Mouse (Mus musculus) C2C12 (cell line): ENCODE data around the gene Anxa3.

Experiments
- CTCF ChIP-seq: IDR thresholded peaks from one replicate; pipeline ENCODE4 v1.5.1; 2011; ENCODE audit not compliant: control insufficient read depth, insufficient read depth, insufficient read length
- MYOD1 ChIP-seq: IDR thresholded peaks from one replicate; pipeline ENCODE4 v1.6.1; 2011; ENCODE audit warnings: low read depth; ENCODE audit not compliant: control insufficient read depth, insufficient read length
- USF1 ChIP-seq: IDR thresholded peaks from one replicate; pipeline ENCODE4 v1.6.1; 2011; ENCODE audit warnings: low read depth, mild to moderate bottlenecking, control low read depth, moderate library complexity

DNA sequence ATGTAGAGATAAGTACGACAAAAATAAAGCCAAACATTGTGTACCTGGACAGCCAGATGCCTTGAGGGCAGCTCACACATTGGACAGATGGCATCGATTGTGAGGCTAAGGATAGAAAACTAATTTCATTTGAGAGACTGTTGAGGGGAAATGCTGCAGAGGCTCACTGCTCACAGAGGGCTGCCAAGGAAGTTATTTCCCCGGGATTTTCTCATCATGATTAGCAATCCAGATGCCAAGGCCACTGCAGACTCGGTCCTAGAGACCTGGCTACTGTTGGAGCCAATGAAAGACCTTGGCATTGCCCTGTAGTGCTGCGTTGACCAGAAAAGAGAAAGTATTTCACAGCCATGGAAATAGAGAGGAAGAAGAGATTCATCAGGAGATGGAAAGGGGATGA lies 87.1 kb downstream of the Anxa3 start:
- TF ChIP-seq MYOD1 (no peak), CTCF (no peak), USF1 (no peak)
